Mouse (Mus musculus): ENCODE results near the gene Tent2. TPM values are rescaled to one million over a fixed set of nuclear protein-coding genes. Genes with fewer than 3 reads are reported as not detected.

The Tent2 gene
- polyA plus RNA-seq, 1 experiment, result 110 TPM

GRCm38 (mm10) chr13:93144336-93145167 lies 47.6 kb downstream of the Tent2 start, which contains the start of gene Cmya5:
Gene Cmya5 (minus strand): TSS chr13:93144724.
- 0 out of 2 replicates have a peak, but pooled peaks cover 3% of the 10 kb centered on the region for H3K4me1 ChIP-seq (ENCODE audit: control insufficient read depth, insufficient read depth, low read length)
- peak within 1 kb of the TSS; percentile 58 for H3K27ac ChIP-seq (ENCODE audit: insufficient read depth, low read length)
- TF ChIP-seq POLR2A (IDR thresholded peaks at IDR 0.05; ENCODE audit: low read depth, low read length), result peak; percentile 48
- peak; percentile 6; the same call in 1 of the 2 replicates for TF ChIP-seq CTCF (IDR thresholded peaks at IDR 0.05; ENCODE audit: borderline replicate concordance, insufficient read depth, low read length)
- peak within 1 kb of the TSS; percentile 39 for H3K4me3 ChIP-seq (ENCODE audit: insufficient read depth, low read length)

GRCm38 (mm10) chr13:93143819-93144283 lies 48.3 kb downstream of the Tent2 start:
- Histone ChIP-seq H3K27ac (ENCODE audit: insufficient read depth, low read length) (peak overlapping the region; percentile 55; the same call in 1 of the 2 replicates), H3K4me3 (ENCODE audit: insufficient read depth, low read length) (peak overlapping the region; percentile 39; the same call in 1 of the 2 replicates), H3K4me1 (ENCODE audit: control insufficient read depth, insufficient read depth, low read length) (0 out of 2 replicates have a peak, but pooled peaks cover 3% of the 10 kb centered on the region)
- TF ChIP-seq POLR2A (IDR thresholded peaks at IDR 0.05; ENCODE audit: low read depth, low read length) (no peak), CTCF (IDR thresholded peaks at IDR 0.05; ENCODE audit: borderline replicate concordance, insufficient read depth, low read length) (no peak)

- 0 out of 2 replicates have a peak, but pooled peaks cover 3% of the 10 kb centered on the region for H3K4me1 ChIP-seq (ENCODE audit: control insufficient read depth, insufficient read depth, low read length)
- H3K4me3 ChIP-seq (ENCODE audit: insufficient read depth, low read length), result no peak overlapping the region
- TF ChIP-seq POLR2A (IDR thresholded peaks at IDR 0.05; ENCODE audit: low read depth, low read length) (no peak), CTCF (IDR thresholded peaks at IDR 0.05; ENCODE audit: borderline replicate concordance, insufficient read depth, low read length) (no peak)
- H3K27ac ChIP-seq (ENCODE audit: insufficient read depth, low read length), result no peak overlapping the region
Observed at GRCm38 (mm10) chr13:93141184-93141583, 51.0 kb downstream of the Tent2 start.

GRCm38 (mm10) chr13:93138059-93138458 lies 54.1 kb downstream of the Tent2 start:
- no peak overlapping the region for H3K27ac ChIP-seq (ENCODE audit: insufficient read depth, low read length)
- no peak for TF ChIP-seq POLR2A (IDR thresholded peaks at IDR 0.05; ENCODE audit: low read depth, low read length)
- TF ChIP-seq CTCF (IDR thresholded peaks at IDR 0.05; ENCODE audit: borderline replicate concordance, insufficient read depth, low read length), result no peak
- H3K4me1 ChIP-seq (ENCODE audit: control insufficient read depth, insufficient read depth, low read length), result no peaks in the 10 kb centered on the region
- no peak overlapping the region for H3K4me3 ChIP-seq (ENCODE audit: insufficient read depth, low read length)

GRCm38 (mm10) chr13:93137098-93137497 lies 55.1 kb downstream of the Tent2 start:
- no peak for TF ChIP-seq CTCF (IDR thresholded peaks at IDR 0.05; ENCODE audit: borderline replicate concordance, insufficient read depth, low read length)
- no peak for TF ChIP-seq POLR2A (IDR thresholded peaks at IDR 0.05; ENCODE audit: low read depth, low read length)
- Histone ChIP-seq H3K4me1 (ENCODE audit: control insufficient read depth, insufficient read depth, low read length) (no peaks in the 10 kb centered on the region), H3K4me3 (ENCODE audit: insufficient read depth, low read length) (no peak overlapping the region), H3K27ac (ENCODE audit: insufficient read depth, low read length) (no peak overlapping the region)

GRCm38 (mm10) chr13:93136251-93136650 lies 55.9 kb downstream of the Tent2 start:
- Histone ChIP-seq H3K4me1 (ENCODE audit: control insufficient read depth, insufficient read depth, low read length) (no peaks in the 10 kb centered on the region), H3K4me3 (ENCODE audit: insufficient read depth, low read length) (no peak overlapping the region)
- TF ChIP-seq CTCF (IDR thresholded peaks at IDR 0.05; ENCODE audit: borderline replicate concordance, insufficient read depth, low read length), result no peak
- TF ChIP-seq POLR2A (IDR thresholded peaks at IDR 0.05; ENCODE audit: low read depth, low read length), result no peak

GRCm38 (mm10) chr13:93135501-93135900 lies 56.7 kb downstream of the Tent2 start:
- Histone ChIP-seq H3K4me1 (ENCODE audit: control insufficient read depth, insufficient read depth, low read length) (no peaks in the 10 kb centered on the region), H3K27ac (ENCODE audit: insufficient read depth, low read length) (no peak overlapping the region)
- no peak for TF ChIP-seq CTCF (IDR thresholded peaks at IDR 0.05; ENCODE audit: borderline replicate concordance, insufficient read depth, low read length)
- no peak for TF ChIP-seq POLR2A (IDR thresholded peaks at IDR 0.05; ENCODE audit: low read depth, low read length)

More at GRCm38 (mm10) chr13:93136251-93136650, 55.9 kb downstream of the Tent2 start:
- H3K27ac ChIP-seq (ENCODE audit: insufficient read depth, low read length), result no peak overlapping the region

GRCm38 (mm10) chr13:93130674-93131073 lies 61.5 kb downstream of the Tent2 start:
- H3K4me1 ChIP-seq (ENCODE audit: control insufficient read depth, insufficient read depth, low read length), result no peaks in the 10 kb centered on the region
- no peak overlapping the region for H3K4me3 ChIP-seq (ENCODE audit: insufficient read depth, low read length)
- no peak overlapping the region for H3K27ac ChIP-seq (ENCODE audit: insufficient read depth, low read length)
- TF ChIP-seq CTCF (IDR thresholded peaks at IDR 0.05; ENCODE audit: borderline replicate concordance, insufficient read depth, low read length), result no peak
- no peak for TF ChIP-seq POLR2A (IDR thresholded peaks at IDR 0.05; ENCODE audit: low read depth, low read length)

More at GRCm38 (mm10) chr13:93135501-93135900, 56.7 kb downstream of the Tent2 start:
- H3K4me3 ChIP-seq (ENCODE audit: insufficient read depth, low read length), result no peak overlapping the region

- H3K27ac ChIP-seq (ENCODE audit: insufficient read depth, low read length), result no peak overlapping the region
- no peaks in the 10 kb centered on the region for H3K4me1 ChIP-seq (ENCODE audit: control insufficient read depth, insufficient read depth, low read length)
- no peak for TF ChIP-seq POLR2A (IDR thresholded peaks at IDR 0.05; ENCODE audit: low read depth, low read length)
- TF ChIP-seq CTCF (IDR thresholded peaks at IDR 0.05; ENCODE audit: borderline replicate concordance, insufficient read depth, low read length), result no peak
- no peak overlapping the region for H3K4me3 ChIP-seq (ENCODE audit: insufficient read depth, low read length)
Observed at GRCm38 (mm10) chr13:93128961-93129360, 63.2 kb downstream of the Tent2 start.
